Mouse (Mus musculus) kidney, adult 8-10 months (tissue): ENCODE measurements at regions not wholly inside any gene's neighbourhood (a gene's known extent, or its start where the extent isn't known, plus 50 kb on each side); places are given as distances from the start of the nearest gene placed in this dataset.

Experiments used
- DNase-seq, 2 experiments: peaks; one replicate each; pipeline ENCODE4 v3.0.0; 2022

GRCm38 (mm10) chr6:43775525-43775924 lies 109.4 kb upstream of the Tpk1 start:
- DNase-seq: no peak

- DNase-seq: peak in 1 of 2 experiments; percentile 1
Measured at GRCm38 (mm10) chr6:43774490-43774889, 108.4 kb upstream of the Tpk1 start.

GRCm38 (mm10) chr6:43773561-43773960 lies 107.5 kb upstream of the Tpk1 start:
- no peak for DNase-seq

GRCm38 (mm10) chr6:43765958-43766357 lies 99.9 kb upstream of the Tpk1 start:
- no peak for DNase-seq
